ENCODE assay signal across 8 mouse cellular contexts in genomic region chr13:72400677-72401076, GRCm38 (mm10).
DNase-seq lines count a peak whose midpoint lies in the region; ATAC-seq lines count a peak whose summit lies in the region.

No protein-coding gene starts in this region.

- 11% methylated on average over 10 of the region's 10 CpGs for WGBS in kidney, embryonic 16.5 days
- 3% methylated on average over 10 of the region's 10 CpGs for WGBS in embryonic facial prominence, embryonic 13.5 days
- WGBS in midbrain, embryonic 14.5 days = 28% methylated on average over 10 of the region's 10 CpGs

- no peaks in the 10 kb centered on the region for H3K27me3 ChIP-seq in kidney, embryonic 16.5 days (ENCODE audit: insufficient read depth, low read length)
- peaks cover 4% of the 10 kb centered on the region; the same call in 1 of the 2 replicates for H3K27me3 ChIP-seq in embryonic facial prominence, embryonic 13.5 days
- no peaks in the 10 kb centered on the region for H3K27me3 ChIP-seq in midbrain, embryonic 14.5 days (ENCODE audit: control insufficient read depth, insufficient read depth, low read length)

- H3K4me1 ChIP-seq in kidney, embryonic 16.5 days (ENCODE audit: insufficient read depth, low read length) = peaks cover 7% of the 10 kb centered on the region; the same call in 1 of the 2 replicates
- H3K4me1 ChIP-seq in embryonic facial prominence, embryonic 13.5 days = peaks cover 12% of the 10 kb centered on the region
- peaks cover 15% of the 10 kb centered on the region; the same call in 1 of the 2 replicates for H3K4me1 ChIP-seq in midbrain, embryonic 14.5 days (ENCODE audit: control insufficient read depth, insufficient read depth, low read length)

- DNase-seq in kidney, adult 11 months = no peak
- peak; percentile 45 for DNase-seq in layer of hippocampus, adult 11-12 months (ENCODE audit: low spot score)
- DNase-seq in midbrain, embryonic 14.5 days = peak; percentile 48
- DNase-seq in thymus, adult 18-20 months = no peak
- DNase-seq in thymus, postnatal 4 days = no peak
- DNase-seq in gastrocnemius, adult 18-20 months (ENCODE audit: low spot score) = no peak

- H3K36me3 ChIP-seq in kidney, embryonic 16.5 days (ENCODE audit: insufficient read depth, low read length) = no peaks in the 10 kb centered on the region
- H3K36me3 ChIP-seq in embryonic facial prominence, embryonic 13.5 days = no peaks in the 10 kb centered on the region
- no peaks in the 10 kb centered on the region for H3K36me3 ChIP-seq in midbrain, embryonic 14.5 days (ENCODE audit: control insufficient read depth, insufficient read depth, low read length)

- H3K4me2 ChIP-seq in kidney, embryonic 16.5 days (replicated peaks; ENCODE audit: low read depth, low read length) = 0 out of 2 replicates have a peak overlapping the region, but pooled peaks have one; percentile 7
- peak overlapping the region; percentile 46 for H3K4me2 ChIP-seq in embryonic facial prominence, embryonic 13.5 days
- H3K4me2 ChIP-seq in midbrain, embryonic 14.5 days (ENCODE audit: low read length) = 0 out of 2 replicates have a peak overlapping the region, but pooled peaks have one; percentile 6

- no peaks in the 10 kb centered on the region for H3K9me3 ChIP-seq in kidney, embryonic 16.5 days (ENCODE audit: low read length)
- H3K9me3 ChIP-seq in embryonic facial prominence, embryonic 13.5 days = no peaks in the 10 kb centered on the region
- H3K9me3 ChIP-seq in midbrain, embryonic 14.5 days (ENCODE audit: control insufficient read depth, low read length) = no peaks in the 10 kb centered on the region

- no peak overlapping the region for H3K27ac ChIP-seq in kidney, embryonic 16.5 days (ENCODE audit: low read length)
- H3K27ac ChIP-seq in embryonic facial prominence, embryonic 13.5 days = no peak overlapping the region
- no peak overlapping the region; the same call in 1 of the 2 replicates for H3K27ac ChIP-seq in midbrain, embryonic 14.5 days (replicated peaks; ENCODE audit: low read depth, low read length)

- ATAC-seq in kidney, embryonic 16.5 days (ENCODE audit: low FRiP score, low TSS enrichment) = peak; percentile 74
- no peak for ATAC-seq in embryonic facial prominence, embryonic 13.5 days (ENCODE audit: insufficient number of reproducible peaks, insufficient read depth, low FRiP score, low TSS enrichment, low read depth)
- no peak for ATAC-seq in midbrain, embryonic 14.5 days (ENCODE audit: low FRiP score, low TSS enrichment)

- H3K9ac ChIP-seq in kidney, embryonic 16.5 days (replicated peaks; ENCODE audit: low read length) = no peak overlapping the region
- H3K9ac ChIP-seq in embryonic facial prominence, embryonic 13.5 days = no peak overlapping the region; the same call in 1 of the 2 replicates
- H3K9ac ChIP-seq in midbrain, embryonic 14.5 days (replicated peaks; ENCODE audit: low read length) = no peak overlapping the region

- H3K4me3 ChIP-seq in kidney, embryonic 16.5 days (ENCODE audit: low read length) = no peak overlapping the region
- H3K4me3 ChIP-seq in embryonic facial prominence, embryonic 13.5 days = no peak overlapping the region; the same call in 1 of the 2 replicates
- H3K4me3 ChIP-seq in midbrain, embryonic 14.5 days (replicated peaks; ENCODE audit: low read depth, low read length) = no peak overlapping the region

Comparison
In these comparisons a context has a peak if more than half of its experiments do, and no peak if none do; other contexts are left out.
1. DNase-seq: peak in layer of hippocampus, adult 11-12 months (single experiment) and midbrain, embryonic 14.5 days (single experiment); none in kidney, adult 11 months (single experiment), thymus, adult 18-20 months (0 of 2), thymus, postnatal 4 days (single experiment) and gastrocnemius, adult 18-20 months (single experiment).
2. Peak in every context shown above with its lines, with median percentiles within 50 percentile points of each other: H3K4me2 ChIP-seq.